Mouse (Mus musculus): Measurements from ENCODE around the gene Gspt1. TPM values are rescaled to one million over a fixed set of nuclear protein-coding genes. Genes with fewer than 3 reads are reported as not detected.

Gspt1 gene
- total RNA-seq, 2 experiments from 2014 or later = 102 to 117 TPM

- peak in 1 of 2 experiments; percentile 9 for DNase-seq (ENCODE audit: low spot score in 2 of 2)
These were observed 50.3 kb downstream of the Gspt1 start for GRCm38 (mm10) chr16:11203600-11204390.

GRCm38 (mm10) chr16:11202571-11203554, 51.3 kb downstream of the Gspt1 start, which contains the start of gene Rsl1d1:
Gene Rsl1d1, minus strand, starts transcription at chr16:11203331.
- DNase-seq (ENCODE audit: low spot score in 2 of 2) = peak; percentile 77 to 82

GRCm38 (mm10) chr16:11201740-11202394, 52.3 kb downstream of the Gspt1 start:
- no peak for DNase-seq (ENCODE audit: low spot score in 2 of 2)

- no peak for DNase-seq (ENCODE audit: low spot score in 2 of 2)
These were observed 53.9 kb downstream of the Gspt1 start for GRCm38 (mm10) chr16:11200247-11200646.

- DNase-seq (ENCODE audit: low spot score in 2 of 2) = no peak
These were observed 55.7 kb downstream of the Gspt1 start for GRCm38 (mm10) chr16:11198467-11198866.

GRCm38 (mm10) chr16:11197052-11197451, 57.1 kb downstream of the Gspt1 start:
- DNase-seq (ENCODE audit: low spot score in 2 of 2) = no peak

- DNase-seq (ENCODE audit: low spot score in 2 of 2) = no peak
These were observed 60.9 kb downstream of the Gspt1 start for GRCm38 (mm10) chr16:11193231-11193630.

- DNase-seq (ENCODE audit: low spot score in 2 of 2) = no peak
These were observed 64.0 kb downstream of the Gspt1 start for GRCm38 (mm10) chr16:11190150-11190549.

GRCm38 (mm10) chr16:11177404-11177803, 76.7 kb downstream of the Gspt1 start:
- DNase-seq (ENCODE audit: low spot score in 2 of 2) = no peak

GRCm38 (mm10) chr16:11176884-11177244, 77.3 kb downstream of the Gspt1 start:
- no peak for DNase-seq (ENCODE audit: low spot score in 2 of 2)

GRCm38 (mm10) chr16:11176208-11176883, 77.8 kb downstream of the Gspt1 start, which contains the start of gene Zc3h7a:
Gene Zc3h7a, minus strand, starts transcription at chr16:11176393.
- peak; percentile 77 to 87 for DNase-seq (ENCODE audit: low spot score in 2 of 2)

GRCm38 (mm10) chr16:11175489-11176207, 78.5 kb downstream of the Gspt1 start:
- DNase-seq (ENCODE audit: low spot score in 2 of 2) = peak; percentile 19 to 45

- no peak for DNase-seq (ENCODE audit: low spot score in 2 of 2)
These were observed 79.0 kb downstream of the Gspt1 start for GRCm38 (mm10) chr16:11175100-11175488.

- peak; percentile 3 to 38 for DNase-seq (ENCODE audit: low spot score in 2 of 2)
These were observed 79.4 kb downstream of the Gspt1 start for GRCm38 (mm10) chr16:11174671-11175081.

- no peak for DNase-seq (ENCODE audit: low spot score in 2 of 2)
These were observed 82.4 kb downstream of the Gspt1 start for GRCm38 (mm10) chr16:11171679-11172078.

Small RNAs within 50 kb of the gene (microRNA-seq; reads per million reads assigned to microRNA genes)
- 4.2 reads per million, percentile 12 among the genes with 10 or more reads in this experiment for gene Mir1945

Other genes starting within 250 kb of the Gspt1 start
- 10 to 100 TPM; 30.7 to 31.1 TPM for gene Snn, start 193.4 kb downstream of the Gspt1 start, total RNA-seq (2021)
- 10 to 100 TPM; 62.0 to 67.0 TPM for gene Litaf, start 188.2 kb downstream of the Gspt1 start, total RNA-seq (2021)
- gene Txndc11, start 119.7 kb downstream of the Gspt1 start, total RNA-seq (2021) = 10 to 100 TPM; 44.4 to 50.0 TPM
- gene Zc3h7a, start 77.9 kb downstream of the Gspt1 start, total RNA-seq (2021) = 100 to 1,000 TPM in 1 of 2 experiments, 10 to 100 TPM in 1; 94.4 to 117 TPM
- 10 to 100 TPM; 85.4 to 89.7 TPM for gene Rsl1d1, start 51.0 kb downstream of the Gspt1 start, total RNA-seq (2021)
- gene Tnfrsf17, start 59.5 kb upstream of the Gspt1 start, total RNA-seq (2021) = not detected
- gene Snx29, start 68.6 kb upstream of the Gspt1 start, total RNA-seq (2021) = 10 to 100 TPM; 20.1 to 30.2 TPM